Mouse (Mus musculus): ENCODE measurements around the gene Slc39a11. TPM values are rescaled to one million over a fixed set of nuclear protein-coding genes. Genes with fewer than 3 reads are reported as not detected.

The Slc39a11 gene
- polyA plus RNA-seq, 1 experiment from 2014 or later = 17.8 TPM

- DNase-seq (ENCODE audit: low spot score, missing footprints) = no peak
Measured at GRCm38 (mm10) chr11:113558505-113558904, 91.4 kb downstream of the Slc39a11 start.

GRCm38 (mm10) chr11:113556142-113556541 lies 93.7 kb downstream of the Slc39a11 start:
- no peak for DNase-seq (ENCODE audit: low spot score, missing footprints)
- WGBS = 86% methylated on average over 12 of the region's 12 CpGs
- no peak for ATAC-seq (ENCODE audit: low FRiP score)
- Histone ChIP-seq H3K9ac (ENCODE audit: low read length) (no peak overlapping the region), H3K27me3 (ENCODE audit: control insufficient read depth, insufficient read depth, low read length) (no peaks in the 10 kb centered on the region), H3K9me3 (ENCODE audit: control insufficient read depth, low read length) (no peaks in the 10 kb centered on the region), H3K36me3 (ENCODE audit: control insufficient read depth, insufficient read depth, low read length) (no peaks in the 10 kb centered on the region), H3K27ac (ENCODE audit: low read depth, low read length) (no peak overlapping the region), H3K4me2 (no peak overlapping the region), H3K4me3 (ENCODE audit: low read depth, low read length) (no peak overlapping the region), H3K4me1 (ENCODE audit: control insufficient read depth, insufficient read depth, low read length) (no peaks in the 10 kb centered on the region)

More at GRCm38 (mm10) chr11:113558505-113558904, 91.4 kb downstream of the Slc39a11 start:
- H3K27ac ChIP-seq (ENCODE audit: low read depth, low read length) = no peak overlapping the region
- 60% methylated on average over 12 of the region's 12 CpGs for WGBS
- H3K4me3 ChIP-seq (ENCODE audit: low read depth, low read length) = no peak overlapping the region
- H3K36me3 ChIP-seq (ENCODE audit: control insufficient read depth, insufficient read depth, low read length) = no peaks in the 10 kb centered on the region
- no peak overlapping the region for H3K9ac ChIP-seq (ENCODE audit: low read length)
- no peaks in the 10 kb centered on the region for H3K27me3 ChIP-seq (ENCODE audit: control insufficient read depth, insufficient read depth, low read length)
- H3K4me2 ChIP-seq = no peak overlapping the region
- no peaks in the 10 kb centered on the region for H3K4me1 ChIP-seq (ENCODE audit: control insufficient read depth, insufficient read depth, low read length)
- H3K9me3 ChIP-seq (ENCODE audit: control insufficient read depth, low read length) = no peaks in the 10 kb centered on the region
- ATAC-seq (ENCODE audit: low FRiP score) = no peak

GRCm38 (mm10) chr11:113554701-113555360 lies 95.0 kb downstream of the Slc39a11 start:
- no peak for ATAC-seq (ENCODE audit: low FRiP score)
- Histone ChIP-seq H3K27me3 (ENCODE audit: control insufficient read depth, insufficient read depth, low read length) (no peaks in the 10 kb centered on the region), H3K27ac (ENCODE audit: low read depth, low read length) (no peak overlapping the region), H3K4me2 (no peak overlapping the region), H3K4me3 (ENCODE audit: low read depth, low read length) (no peak overlapping the region), H3K36me3 (ENCODE audit: control insufficient read depth, insufficient read depth, low read length) (no peaks in the 10 kb centered on the region), H3K4me1 (ENCODE audit: control insufficient read depth, insufficient read depth, low read length) (no peaks in the 10 kb centered on the region), H3K9ac (ENCODE audit: low read length) (no peak overlapping the region), H3K9me3 (ENCODE audit: control insufficient read depth, low read length) (no peaks in the 10 kb centered on the region)
- no peak for DNase-seq (ENCODE audit: low spot score, missing footprints)
- WGBS = 87% methylated on average over 7 of the region's 7 CpGs

GRCm38 (mm10) chr11:113554194-113554593 lies 95.7 kb downstream of the Slc39a11 start:
- Histone ChIP-seq H3K4me1 (ENCODE audit: control insufficient read depth, insufficient read depth, low read length) (no peaks in the 10 kb centered on the region), H3K36me3 (ENCODE audit: control insufficient read depth, insufficient read depth, low read length) (no peaks in the 10 kb centered on the region), H3K9ac (ENCODE audit: low read length) (no peak overlapping the region), H3K27ac (ENCODE audit: low read depth, low read length) (no peak overlapping the region), H3K4me3 (ENCODE audit: low read depth, low read length) (no peak overlapping the region), H3K4me2 (no peak overlapping the region), H3K27me3 (ENCODE audit: control insufficient read depth, insufficient read depth, low read length) (no peaks in the 10 kb centered on the region), H3K9me3 (ENCODE audit: control insufficient read depth, low read length) (no peaks in the 10 kb centered on the region)
- no peak for DNase-seq (ENCODE audit: low spot score, missing footprints)
- WGBS = 88% methylated on average over 7 of the region's 7 CpGs
- no peak for ATAC-seq (ENCODE audit: low FRiP score)

DNA sequence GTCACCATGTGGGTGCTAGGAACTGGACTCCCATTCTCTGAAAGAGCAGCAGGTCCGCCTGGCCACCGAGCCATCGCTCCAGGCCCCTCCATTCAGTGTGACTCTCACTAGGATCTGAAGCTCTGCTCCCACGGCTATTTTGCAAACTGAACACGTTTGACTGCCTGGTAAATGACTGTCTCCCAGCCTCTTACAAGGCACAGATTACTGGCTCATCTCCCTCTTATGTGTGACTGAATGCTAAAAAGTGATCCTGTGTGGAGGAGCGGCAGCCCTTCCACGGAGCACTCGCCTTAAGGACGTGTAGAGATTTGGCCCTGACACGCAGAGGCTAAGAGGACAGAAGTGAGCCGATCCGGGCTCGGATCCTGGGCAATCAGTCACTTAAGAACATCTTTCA lies 96.3 kb downstream of the Slc39a11 start:
- DNase-seq (ENCODE audit: low spot score, missing footprints) = no peak
- no peak overlapping the region for H3K27ac ChIP-seq (ENCODE audit: low read depth, low read length)
- H3K4me3 ChIP-seq (ENCODE audit: low read depth, low read length) = no peak overlapping the region

DNA sequence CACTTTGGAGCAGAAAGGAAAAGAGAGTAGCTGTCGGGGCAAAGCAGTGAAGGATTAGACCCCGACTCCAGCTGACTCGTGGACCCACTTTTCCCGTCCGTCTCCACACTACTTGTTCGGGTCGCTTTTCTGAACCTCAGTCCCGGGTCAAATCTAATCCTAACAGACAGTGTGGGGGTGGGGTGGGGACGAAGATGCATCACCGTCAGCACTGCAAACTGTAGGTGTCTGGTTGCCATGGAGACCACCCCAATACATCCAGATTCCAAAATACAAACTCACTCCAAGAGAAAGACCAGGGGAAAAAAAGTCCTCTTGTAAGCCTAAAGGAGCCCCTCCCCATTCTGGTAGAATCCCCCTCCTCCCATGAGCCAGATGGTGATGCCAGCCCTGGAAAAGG lies 97.3 kb downstream of the Slc39a11 start:
- Histone ChIP-seq H3K9ac (ENCODE audit: low read length) (no peak overlapping the region), H3K36me3 (ENCODE audit: control insufficient read depth, insufficient read depth, low read length) (no peaks in the 10 kb centered on the region), H3K27me3 (ENCODE audit: control insufficient read depth, insufficient read depth, low read length) (no peaks in the 10 kb centered on the region), H3K4me3 (ENCODE audit: low read depth, low read length) (no peak overlapping the region), H3K27ac (ENCODE audit: low read depth, low read length) (no peak overlapping the region), H3K4me2 (no peak overlapping the region), H3K4me1 (ENCODE audit: control insufficient read depth, insufficient read depth, low read length) (no peaks in the 10 kb centered on the region), H3K9me3 (ENCODE audit: control insufficient read depth, low read length) (no peaks in the 10 kb centered on the region)
- DNase-seq (ENCODE audit: low spot score, missing footprints) = no peak
- ATAC-seq (ENCODE audit: low FRiP score) = no peak
- 69% methylated on average over 10 of the region's 10 CpGs for WGBS

More for the DNA sequence above, 96.3 kb downstream of the Slc39a11 start:
- H3K4me1 ChIP-seq (ENCODE audit: control insufficient read depth, insufficient read depth, low read length) = no peaks in the 10 kb centered on the region
- H3K4me2 ChIP-seq = no peak overlapping the region
- H3K36me3 ChIP-seq (ENCODE audit: control insufficient read depth, insufficient read depth, low read length) = no peaks in the 10 kb centered on the region
- no peak for ATAC-seq (ENCODE audit: low FRiP score)
- no peaks in the 10 kb centered on the region for H3K9me3 ChIP-seq (ENCODE audit: control insufficient read depth, low read length)
- no peak overlapping the region for H3K9ac ChIP-seq (ENCODE audit: low read length)
- 92% methylated on average over 13 of the region's 13 CpGs for WGBS
- H3K27me3 ChIP-seq (ENCODE audit: control insufficient read depth, insufficient read depth, low read length) = no peaks in the 10 kb centered on the region

GRCm38 (mm10) chr11:113546217-113546877 lies 103.5 kb downstream of the Slc39a11 start:
- Histone ChIP-seq H3K27ac (ENCODE audit: low read depth, low read length) (no peak overlapping the region), H3K4me3 (ENCODE audit: low read depth, low read length) (no peak overlapping the region), H3K9me3 (ENCODE audit: control insufficient read depth, low read length) (peaks cover 3% of the 10 kb centered on the region; the same call in 1 of the 2 replicates), H3K4me1 (ENCODE audit: control insufficient read depth, insufficient read depth, low read length) (no peaks in the 10 kb centered on the region), H3K4me2 (no peak overlapping the region), H3K36me3 (ENCODE audit: control insufficient read depth, insufficient read depth, low read length) (no peaks in the 10 kb centered on the region), H3K27me3 (ENCODE audit: control insufficient read depth, insufficient read depth, low read length) (no peaks in the 10 kb centered on the region), H3K9ac (ENCODE audit: low read length) (no peak overlapping the region)
- DNase-seq (ENCODE audit: low spot score, missing footprints) = no peak
- WGBS = 74% methylated on average over 11 of the region's 11 CpGs
- no peak for ATAC-seq (ENCODE audit: low FRiP score)

DNA sequence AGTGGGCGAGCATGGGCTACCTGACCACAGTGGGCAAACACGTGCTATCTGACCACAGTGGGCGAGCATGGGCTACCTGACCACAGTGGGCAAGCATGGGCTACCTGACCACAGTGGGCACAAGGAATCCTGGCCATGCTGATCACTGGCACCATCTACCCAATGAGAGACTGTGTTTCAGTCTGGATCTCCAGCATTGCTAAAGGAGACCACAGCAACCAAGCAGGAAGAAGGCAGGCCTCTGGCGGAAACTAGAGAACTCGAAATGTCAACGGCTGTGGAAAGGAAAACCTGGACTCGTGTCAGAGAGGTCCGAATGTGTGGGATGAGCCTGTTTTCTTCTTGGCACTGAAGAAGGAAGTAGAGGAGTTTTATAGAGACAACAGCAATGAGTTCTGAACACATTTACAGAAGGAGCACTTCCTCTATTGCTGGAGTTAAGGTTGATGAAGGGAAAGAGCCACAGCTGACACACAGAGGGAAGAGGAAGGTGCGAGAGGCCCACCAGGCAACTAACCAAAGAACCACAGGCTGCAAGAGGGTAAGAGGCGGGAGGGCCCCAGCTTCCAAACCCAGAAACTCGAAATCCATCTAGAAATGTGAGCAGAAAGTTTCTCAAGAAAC lies 105.8 kb downstream of the Slc39a11 start:
- no peak overlapping the region for H3K4me3 ChIP-seq (ENCODE audit: low read depth, low read length)
- no peak for ATAC-seq (ENCODE audit: low FRiP score)
- H3K36me3 ChIP-seq (ENCODE audit: control insufficient read depth, insufficient read depth, low read length) = no peaks in the 10 kb centered on the region

DNA sequence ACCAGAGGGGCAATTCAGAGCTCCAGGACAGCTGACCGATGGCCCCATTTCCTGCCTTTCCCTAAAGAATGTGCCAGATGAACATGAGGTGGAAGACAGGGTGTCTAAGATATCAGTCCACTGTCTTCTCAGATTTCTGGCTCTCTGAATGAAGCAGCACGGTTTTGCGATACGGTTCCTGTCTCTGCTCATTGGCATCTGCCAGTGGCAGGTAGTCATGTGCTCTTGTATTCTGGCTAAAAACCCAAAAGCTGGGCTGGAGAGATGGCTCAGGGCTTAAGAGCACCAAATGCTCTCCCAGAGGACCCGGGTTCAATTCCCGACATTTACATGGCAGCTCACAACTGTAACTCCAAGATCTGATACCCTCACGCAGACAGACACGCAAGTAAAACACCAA lies 108.8 kb downstream of the Slc39a11 start:
- DNase-seq (ENCODE audit: low spot score, missing footprints) (no peak), ATAC-seq (ENCODE audit: low FRiP score) (no peak)
- Histone ChIP-seq H3K27me3 (ENCODE audit: control insufficient read depth, insufficient read depth, low read length) (no peaks in the 10 kb centered on the region), H3K27ac (ENCODE audit: low read depth, low read length) (no peak overlapping the region), H3K4me1 (ENCODE audit: control insufficient read depth, insufficient read depth, low read length) (no peaks in the 10 kb centered on the region), H3K9me3 (ENCODE audit: control insufficient read depth, low read length) (peaks cover 4% of the 10 kb centered on the region; the same call in 1 of the 2 replicates), H3K4me3 (ENCODE audit: low read depth, low read length) (no peak overlapping the region), H3K9ac (ENCODE audit: low read length) (no peak overlapping the region), H3K36me3 (ENCODE audit: control insufficient read depth, insufficient read depth, low read length) (no peaks in the 10 kb centered on the region), H3K4me2 (no peak overlapping the region)
- WGBS = 94% methylated on average over 8 of the region's 8 CpGs

More for the DNA sequence above, 105.8 kb downstream of the Slc39a11 start:
- Histone ChIP-seq H3K27ac (ENCODE audit: low read depth, low read length) (no peak overlapping the region), H3K4me1 (ENCODE audit: control insufficient read depth, insufficient read depth, low read length) (no peaks in the 10 kb centered on the region), H3K9me3 (ENCODE audit: control insufficient read depth, low read length) (peaks cover 4% of the 10 kb centered on the region; the same call in 1 of the 2 replicates), H3K4me2 (no peak overlapping the region), H3K27me3 (ENCODE audit: control insufficient read depth, insufficient read depth, low read length) (no peaks in the 10 kb centered on the region), H3K9ac (ENCODE audit: low read length) (no peak overlapping the region)
- no peak for DNase-seq (ENCODE audit: low spot score, missing footprints)
- WGBS = 90% methylated on average over 11 of the region's 11 CpGs

All from midbrain, embryonic 11.5 days (tissue).